Mouse (Mus musculus) kidney, postnatal 14 days (tissue): Measurements from ENCODE around the gene Nfatc2.

Source experiments
- DNase-seq: peaks from one replicate; pipeline ENCODE4 v3.0.0; 2022; ENCODE audit warnings: mixed read lengths

Gene Nfatc2

DNA sequence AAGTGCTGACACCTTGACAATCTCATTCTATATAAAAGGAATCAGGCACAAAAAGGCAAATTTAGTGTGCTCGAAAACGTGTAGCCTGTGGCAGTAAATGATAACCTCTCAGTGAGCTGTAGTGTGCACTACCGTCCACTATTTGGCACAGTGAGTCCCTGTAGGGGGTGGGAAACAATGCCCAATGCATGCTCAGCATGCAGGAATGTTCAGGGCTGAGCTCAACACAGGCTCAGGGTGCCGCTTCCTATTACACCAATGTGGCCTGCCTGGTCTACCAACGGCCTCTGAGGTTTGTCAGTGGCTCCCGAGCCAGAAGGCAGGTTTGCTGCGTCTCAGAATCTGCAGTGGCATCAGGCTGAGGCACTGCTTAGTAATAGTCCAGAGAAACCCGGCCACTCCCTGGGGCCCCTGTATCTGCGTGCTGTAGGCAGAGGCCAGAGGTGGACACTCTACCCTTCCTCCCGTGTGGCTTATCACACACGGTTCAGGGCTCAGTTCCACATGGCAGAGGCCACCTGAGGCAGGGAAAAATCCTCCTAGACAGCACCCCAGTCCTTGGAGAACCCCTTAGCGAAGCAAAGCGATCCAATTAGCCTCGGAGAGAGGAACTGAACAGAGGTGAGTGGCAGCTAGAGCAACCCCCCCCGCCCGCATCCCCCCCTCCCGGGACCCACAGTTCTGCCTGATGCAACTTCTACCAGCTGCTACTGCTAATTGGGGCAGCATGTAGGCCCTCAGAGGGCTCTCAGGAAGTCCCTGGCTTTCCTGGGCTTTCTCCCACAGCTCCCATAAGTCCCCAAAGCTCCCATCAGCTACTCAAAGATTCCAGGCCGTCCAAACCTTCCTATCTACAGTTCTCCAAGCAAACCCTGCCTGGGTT, 74.7 kb downstream of the Nfatc2 start:
- DNase-seq: no peak

DNA sequence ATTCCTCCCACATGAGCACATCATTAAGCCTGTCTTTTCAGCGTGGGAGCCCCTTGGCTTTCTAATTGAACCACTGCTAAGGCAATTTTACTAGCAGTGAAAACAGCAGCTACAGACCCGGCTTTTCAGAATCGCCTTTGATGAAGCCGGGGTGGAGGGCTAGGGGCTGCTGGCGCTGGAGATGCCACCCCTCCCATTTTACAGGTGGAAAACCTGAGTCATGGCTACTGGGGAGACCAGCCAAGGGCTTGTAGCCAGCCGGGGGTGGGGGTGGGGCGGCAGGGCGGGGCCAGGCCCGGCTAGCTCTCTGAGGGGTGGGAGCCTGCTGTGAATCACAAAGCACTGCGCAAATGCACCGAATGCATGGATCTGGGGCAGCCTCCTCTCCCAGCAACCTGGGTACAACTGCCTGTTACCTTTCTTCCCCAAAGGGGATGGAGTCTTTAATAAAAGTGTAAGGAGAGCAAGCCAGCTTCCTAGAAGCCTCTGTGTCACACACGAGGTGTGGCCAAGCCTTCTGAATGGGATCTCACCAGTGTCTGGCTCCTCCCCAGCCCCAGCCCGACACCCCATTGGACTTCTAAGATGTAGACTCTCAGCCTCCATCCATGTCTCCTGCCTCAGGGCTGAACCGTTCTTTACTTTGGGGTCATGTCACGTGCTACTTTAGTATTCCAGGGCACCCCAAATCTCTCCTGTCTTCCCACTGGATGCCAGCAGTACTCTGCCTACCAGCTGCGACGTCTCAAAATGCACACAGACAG, 75.9 kb downstream of the Nfatc2 start:
- no peak for DNase-seq

DNA sequence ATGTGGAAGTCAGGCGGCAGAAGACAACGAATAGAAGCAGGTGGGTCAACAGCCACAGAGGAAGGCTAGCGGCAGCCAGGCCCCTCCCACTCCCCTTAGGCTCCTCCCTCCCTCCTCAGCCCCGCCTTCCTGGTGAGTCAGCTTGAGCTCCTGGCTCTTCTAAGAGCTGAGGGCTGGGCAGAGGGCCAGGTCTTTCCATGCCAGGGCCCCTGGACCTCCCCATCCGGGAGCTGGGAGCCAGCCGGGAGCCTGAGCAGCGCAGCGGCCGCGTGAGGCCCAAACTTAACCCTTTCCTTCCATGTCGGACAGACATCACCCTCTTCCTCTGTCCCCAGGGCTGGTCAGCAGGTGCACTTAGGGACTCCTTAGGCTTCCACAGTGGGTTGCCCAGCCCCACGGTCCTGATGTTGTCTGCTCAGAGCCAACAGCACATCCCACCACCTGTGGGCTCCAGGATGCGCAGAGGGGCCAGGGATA, 76.5 kb downstream of the Nfatc2 start:
- DNase-seq: peak; percentile 97

DNA sequence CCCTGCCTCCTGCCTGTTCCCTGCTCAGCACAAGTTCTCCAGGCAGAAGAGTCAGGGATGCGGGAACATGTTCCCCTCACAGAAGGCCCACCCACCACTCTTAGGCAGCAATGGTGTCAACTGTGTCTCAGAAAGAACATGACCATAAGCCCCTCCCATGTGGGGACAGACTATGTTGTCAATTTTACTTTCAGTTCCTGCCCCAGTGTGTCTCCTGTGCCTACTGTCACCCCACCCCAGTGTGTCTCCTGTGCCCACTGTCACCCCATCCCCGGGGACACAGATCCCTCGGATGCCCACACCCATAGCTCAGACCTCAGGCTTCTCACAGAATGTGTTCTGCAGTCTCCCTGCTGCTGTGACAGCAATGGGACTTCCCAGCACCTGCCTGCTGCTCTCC, 79.2 kb downstream of the Nfatc2 start:
- no peak for DNase-seq

DNA sequence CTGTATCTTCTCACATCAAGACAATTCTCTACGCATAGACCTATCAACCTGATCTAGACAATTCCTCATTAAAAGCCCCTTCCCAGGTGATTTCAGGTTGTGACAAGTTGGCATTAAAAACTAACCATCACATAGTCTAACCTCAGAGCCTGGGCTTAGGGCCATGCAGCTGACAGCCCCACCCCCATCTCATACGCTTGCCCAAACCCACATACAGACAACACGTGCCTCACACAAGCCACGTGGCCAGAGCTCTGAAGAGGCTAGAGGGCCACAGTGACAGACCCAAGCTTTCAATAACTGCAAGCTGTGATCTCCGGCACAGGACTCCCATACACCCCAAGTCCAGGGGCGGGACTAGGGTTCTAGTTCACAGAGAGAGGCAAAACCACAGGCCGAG, 80.7 kb downstream of the Nfatc2 start:
- DNase-seq: no peak

DNA sequence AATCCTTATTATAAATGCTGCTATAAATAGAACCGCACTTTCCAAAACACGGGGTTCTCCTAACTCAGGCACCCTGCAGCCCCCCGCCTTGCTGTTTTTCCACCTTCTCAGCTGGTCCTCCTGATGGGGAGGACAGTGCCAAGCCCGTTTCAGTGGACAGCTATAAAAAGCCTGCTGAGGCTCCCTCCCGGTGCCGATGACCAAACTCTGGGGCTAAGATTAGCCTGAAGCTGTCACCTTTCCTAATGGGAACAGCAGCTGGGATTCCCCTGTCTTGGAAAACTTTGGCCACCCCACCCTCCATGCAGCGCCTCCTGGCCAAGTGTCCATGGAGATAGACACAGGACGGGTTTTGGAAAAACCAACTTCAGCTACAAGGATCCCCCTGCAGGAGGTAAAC, 81.9 kb downstream of the Nfatc2 start:
- DNase-seq: no peak

DNA sequence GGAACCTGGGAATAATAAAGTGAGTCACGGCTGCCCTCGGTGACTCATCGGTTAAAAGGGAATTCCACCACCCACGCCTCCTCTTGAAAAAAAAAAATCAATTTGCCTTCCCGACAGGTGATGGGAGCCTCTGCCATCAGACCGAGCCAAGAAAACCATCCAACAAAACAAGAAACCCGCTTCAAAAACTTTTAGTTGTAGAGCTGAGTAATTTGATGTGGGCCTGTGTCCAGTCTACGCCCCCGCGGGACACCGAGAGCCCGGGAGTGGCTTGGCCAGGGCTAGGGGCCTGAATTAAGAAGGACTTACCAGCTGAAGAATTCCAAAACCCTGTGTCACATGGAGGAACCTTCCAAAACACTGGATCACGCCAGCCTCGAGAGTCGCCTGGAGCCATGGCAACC, 83.2 kb downstream of the Nfatc2 start:
- DNase-seq: peak; percentile 26

DNA sequence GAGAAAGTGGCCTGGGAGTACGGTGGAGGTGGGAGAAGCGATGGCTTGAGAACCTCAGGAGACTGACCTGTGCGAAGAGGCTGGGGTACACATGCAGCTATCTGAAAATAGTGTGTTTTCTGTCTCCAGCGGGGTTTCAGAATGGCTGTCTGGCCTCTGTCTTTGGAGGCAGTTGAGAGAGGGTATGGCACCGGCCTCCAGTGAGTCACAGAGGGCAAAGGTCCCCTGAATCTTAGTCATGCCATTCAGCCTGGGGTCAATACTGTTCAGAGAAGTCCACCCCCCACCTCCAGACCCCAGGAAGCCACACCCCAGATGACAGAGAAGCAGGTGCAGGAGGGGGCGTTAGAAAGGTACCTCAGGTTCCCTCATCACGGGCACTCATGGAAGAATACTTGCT, 83.7 kb downstream of the Nfatc2 start:
- no peak for DNase-seq

DNA sequence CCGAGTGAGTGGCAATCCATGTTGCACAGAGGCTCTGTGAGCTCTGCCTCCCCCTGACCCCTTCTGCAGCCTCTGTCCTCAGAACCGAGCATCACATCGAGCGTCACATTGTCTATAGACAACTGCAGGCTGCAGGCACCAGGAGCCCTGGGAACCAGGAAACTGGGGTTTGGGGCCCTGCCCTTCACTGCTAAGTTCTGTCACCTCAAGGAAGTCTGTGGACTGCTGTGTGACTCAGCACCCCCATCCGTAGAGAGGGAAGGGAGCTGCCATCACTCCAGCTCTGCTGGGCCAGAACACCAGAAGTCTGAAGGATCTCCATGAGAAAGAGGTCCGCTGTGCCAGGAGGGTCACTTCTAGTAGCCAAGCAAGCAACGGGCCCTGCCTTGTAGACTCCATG, 84.7 kb downstream of the Nfatc2 start:
- DNase-seq: no peak

DNA sequence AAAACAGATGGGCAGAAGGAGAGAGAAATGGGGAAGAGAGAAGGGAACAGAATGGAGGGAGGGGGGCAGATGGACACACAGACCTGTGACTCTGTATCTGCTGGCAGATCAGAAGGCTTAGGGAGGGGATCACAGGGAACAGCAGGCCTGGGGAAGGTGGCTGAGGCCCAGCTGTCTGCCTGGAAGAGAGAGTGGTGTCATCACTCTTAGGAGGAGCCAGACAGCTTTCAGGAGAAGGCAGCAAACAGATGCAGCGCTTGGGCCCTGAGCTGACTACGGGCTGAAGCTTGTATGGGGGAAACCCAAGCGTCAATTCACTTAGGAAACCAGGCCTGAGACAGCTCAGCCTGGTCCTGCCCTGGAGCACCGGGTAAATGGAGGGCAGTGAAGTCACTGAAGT, 86.0 kb downstream of the Nfatc2 start:
- no peak for DNase-seq

DNA sequence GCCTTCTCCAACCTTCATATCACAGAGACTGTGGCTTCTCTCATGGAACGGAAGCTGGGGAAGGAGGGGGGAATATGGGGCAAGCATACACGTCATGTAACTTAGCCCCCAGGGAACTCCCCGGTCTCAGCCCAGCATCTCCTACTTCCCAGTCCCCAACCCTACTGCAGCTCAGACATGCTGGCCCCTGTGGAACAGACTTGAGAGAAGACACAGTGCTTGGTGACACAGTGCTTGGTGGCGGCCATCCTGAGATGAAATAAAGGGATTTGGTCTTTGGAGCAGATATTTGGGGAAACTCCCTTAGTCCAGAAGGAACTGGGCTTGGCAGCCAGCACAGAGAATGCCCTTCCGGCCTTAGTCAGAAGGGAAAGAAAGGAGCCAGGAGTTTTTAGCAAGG, 87.3 kb downstream of the Nfatc2 start:
- no peak for DNase-seq

DNA sequence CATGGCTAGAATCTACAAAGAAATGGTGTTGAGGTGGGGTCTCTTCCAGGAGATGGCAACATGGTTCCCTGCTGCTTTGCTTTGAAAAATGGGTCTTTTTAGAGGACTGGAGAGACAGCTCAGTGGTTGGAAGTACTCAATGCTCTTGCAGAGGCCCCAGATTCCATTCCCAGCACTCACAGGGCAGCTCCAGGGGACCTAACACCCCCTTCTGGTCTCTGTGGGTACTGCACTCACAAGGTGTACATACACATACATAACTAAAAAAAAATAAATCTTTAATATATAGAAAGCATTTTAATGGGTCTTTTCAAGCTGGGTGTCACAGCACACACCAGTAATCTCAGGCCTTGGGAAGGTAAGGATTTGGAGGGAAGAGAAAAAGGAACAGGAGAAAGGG, 89.9 kb downstream of the Nfatc2 start:
- DNase-seq: no peak

DNA sequence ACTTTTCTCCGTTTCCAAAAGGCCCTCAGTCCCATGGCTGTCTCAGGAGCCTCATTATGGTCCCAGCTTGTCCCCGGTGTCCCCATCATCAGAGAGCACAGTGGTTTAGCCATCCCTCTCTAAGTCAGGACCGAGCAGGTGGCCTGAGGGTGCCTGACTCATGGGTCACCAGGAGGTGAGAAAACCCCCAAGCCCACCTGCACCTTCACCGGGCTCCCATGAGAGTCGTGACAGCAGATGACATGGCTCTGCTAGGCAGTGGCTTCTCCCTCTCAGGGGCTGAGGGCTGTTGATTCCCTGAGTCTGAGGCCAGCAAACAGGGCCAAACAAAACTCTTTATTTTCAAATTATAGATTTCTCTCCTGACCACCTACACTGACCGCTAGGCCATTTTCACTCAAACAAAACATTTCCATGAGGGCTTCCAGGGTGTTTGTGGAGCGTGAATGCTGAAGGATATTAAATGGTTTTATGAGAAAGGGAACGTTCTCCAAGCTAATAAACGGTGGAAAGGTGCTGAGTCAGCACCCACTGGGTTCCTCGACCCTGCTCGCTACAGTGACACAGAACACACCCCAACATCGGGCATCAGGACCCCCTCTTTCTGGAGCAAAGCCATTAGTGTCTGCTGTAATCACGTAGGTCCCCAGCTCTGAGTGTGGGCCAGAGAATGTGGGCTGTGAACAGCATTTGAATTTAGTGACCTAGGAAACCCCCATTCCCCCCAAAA, 92.8 kb downstream of the Nfatc2 start:
- DNase-seq: no peak

DNA sequence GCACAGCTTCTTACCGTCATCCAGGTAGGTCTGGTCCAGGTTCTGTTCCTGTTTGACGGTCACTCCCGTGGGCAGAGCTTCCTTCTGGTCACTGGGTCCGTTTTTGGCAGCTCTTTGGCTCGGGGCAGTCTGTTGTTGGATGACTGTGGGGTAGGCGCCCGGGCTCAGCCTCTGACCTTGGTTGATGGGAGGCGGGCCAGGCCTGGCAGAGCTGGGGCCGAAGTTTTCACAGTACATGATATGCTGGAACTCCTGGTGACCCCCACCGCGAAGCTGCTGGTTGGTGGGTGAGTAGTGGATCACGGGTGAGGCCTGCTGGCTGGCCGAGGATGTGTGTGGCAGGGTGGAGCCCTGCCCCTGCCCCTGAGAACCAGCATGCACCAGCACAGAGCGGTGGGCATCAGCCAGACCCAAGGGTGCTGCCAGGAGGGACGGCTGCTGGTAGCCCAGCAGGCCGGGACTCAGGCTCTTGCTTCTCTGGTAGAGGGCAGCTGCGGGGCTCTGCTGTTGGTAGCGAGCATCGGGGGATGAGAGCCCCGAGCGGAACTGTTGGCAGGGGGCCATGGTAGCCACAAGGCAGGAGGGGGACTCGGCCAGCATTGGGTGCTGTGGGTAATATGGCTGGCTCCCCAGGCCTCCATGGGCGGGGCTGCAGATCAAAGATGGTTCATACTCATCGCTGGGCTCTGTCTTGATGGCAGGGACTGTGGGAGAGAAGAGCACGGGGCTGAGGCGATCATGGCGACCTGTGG, 96.8 kb downstream of the Nfatc2 start:
- DNase-seq: no peak

DNA sequence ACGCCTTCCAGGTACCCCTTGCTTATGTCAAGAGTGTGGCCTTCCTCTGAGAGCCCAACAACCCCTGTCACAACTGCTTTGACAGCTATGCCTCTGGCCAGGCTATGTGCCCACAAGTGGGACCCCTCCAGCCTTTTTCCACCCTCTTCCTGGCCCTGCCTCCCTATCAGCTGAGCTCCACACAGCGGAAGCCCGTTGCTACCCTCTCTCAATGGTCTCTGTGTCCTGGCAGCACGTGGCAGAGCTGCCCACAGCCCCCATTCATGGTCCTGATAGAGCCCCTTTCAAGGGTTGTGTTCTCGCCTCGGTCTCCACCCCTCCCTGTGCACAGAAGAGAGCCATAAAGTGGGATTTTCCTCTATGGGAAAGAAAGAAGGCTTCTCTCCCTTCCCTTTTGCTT, 97.7 kb downstream of the Nfatc2 start:
- DNase-seq: no peak

DNA sequence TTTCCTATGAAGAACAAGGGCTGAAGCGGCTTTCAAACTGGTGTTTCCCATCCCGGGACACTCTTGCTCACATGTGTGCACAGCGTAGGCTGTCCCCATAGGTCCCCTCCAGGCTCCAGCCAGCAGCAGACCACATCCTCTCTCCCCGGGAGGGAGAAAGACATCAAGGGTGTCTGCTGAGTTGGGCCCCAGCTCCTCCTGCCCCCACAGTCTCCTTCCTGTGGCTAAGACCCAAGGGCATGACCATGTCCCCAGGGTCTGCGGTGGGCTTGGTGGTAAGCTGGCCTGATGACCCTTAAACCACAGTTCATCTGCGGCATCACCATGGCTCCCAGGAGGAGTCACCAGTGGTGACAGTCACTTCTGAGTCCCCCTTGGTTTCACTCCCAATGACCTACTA, 100.7 kb downstream of the Nfatc2 start:
- DNase-seq: no peak

DNA sequence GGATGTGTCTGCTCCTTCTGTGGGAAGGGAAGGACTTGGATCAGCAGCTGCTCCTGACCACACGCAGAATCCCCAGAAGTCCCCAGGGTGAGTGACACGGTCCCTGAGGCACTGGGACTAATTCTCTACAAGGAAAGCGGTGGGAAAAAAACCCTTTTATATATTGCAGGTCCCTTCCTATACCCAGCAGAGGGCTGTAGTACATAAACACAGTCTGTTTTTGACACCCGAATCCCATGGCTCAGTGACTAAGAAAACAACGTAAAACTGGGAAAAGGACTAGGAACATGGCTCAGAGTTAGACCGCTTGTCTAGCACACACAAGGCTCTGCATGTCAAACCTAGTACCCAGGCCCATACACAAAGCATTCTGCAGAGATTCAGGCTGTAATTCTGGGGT, 101.2 kb downstream of the Nfatc2 start:
- no peak for DNase-seq

DNA sequence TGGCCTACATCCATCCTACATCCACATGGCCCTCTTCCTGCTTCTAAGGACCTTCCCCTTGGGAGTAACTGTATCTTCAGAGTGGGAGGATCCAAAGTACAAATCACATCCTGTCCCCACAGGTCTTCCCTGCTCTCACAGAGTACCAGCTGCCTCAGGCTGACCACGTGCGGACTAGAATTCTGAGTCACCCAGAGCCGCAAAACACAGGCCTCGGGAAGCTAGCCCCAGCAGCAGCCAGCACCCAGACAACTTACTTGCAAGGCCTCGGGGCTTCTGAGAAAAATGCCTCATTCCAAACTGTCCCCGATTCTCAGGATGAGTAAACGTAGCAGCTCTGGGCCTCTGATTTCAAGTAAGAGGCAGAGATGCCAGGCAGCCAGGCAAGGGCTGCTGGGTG, 109.7 kb downstream of the Nfatc2 start:
- no peak for DNase-seq

DNA sequence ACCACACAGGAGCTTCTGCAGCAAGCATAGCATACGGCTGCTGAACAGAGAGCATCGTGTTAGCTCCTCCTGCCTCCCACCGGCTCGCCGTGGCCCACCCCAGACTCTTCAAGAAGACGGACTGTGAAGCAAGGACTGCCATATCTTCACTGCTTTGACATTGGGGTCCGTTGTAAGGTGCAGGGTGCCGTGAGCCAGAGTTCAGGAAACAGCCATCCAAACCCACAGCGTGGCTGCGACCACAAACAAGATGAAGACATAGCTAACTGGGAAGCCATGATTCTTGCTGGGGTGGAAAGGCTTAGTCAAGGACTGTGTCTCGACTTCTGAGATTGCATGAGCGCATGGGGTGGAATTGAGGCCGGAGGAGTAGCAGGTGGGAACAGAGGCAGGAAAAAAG, 111.5 kb downstream of the Nfatc2 start:
- DNase-seq: no peak

DNA sequence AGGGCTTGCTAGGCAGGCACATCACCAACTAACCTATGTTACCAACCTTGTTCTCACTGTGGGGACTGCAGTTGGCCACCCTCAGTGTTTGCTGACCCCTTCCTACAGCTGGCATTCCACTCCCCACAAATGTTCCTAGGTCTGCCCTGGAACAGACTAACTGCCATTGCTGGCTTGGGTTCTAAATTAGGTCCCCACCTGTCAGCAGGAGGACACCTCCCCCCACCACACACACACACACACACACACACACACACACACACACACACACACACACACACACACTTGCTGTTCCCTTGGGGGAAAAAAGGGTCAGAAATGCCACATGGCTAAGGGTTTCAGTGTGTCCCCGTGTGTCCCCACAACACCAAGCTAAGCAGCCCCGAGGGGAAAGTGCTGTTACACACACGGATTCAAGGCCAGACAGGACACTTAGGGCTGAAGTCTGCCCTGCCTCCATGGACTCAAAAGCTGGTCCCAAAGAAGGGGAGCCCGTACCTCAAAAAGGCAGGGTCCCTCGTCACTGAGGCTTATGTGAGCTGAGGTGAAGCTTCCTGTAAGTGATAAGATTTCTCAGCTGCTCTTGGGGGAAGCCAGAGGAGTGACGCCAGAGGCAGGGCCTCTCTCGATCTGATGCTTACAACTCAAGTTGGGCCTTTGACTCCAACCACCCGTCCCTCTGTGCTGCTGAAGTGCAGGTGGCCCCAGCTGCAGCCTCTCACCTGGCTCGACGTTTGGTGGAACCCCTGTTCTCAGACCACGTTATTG, 113.1 kb downstream of the Nfatc2 start:
- no peak for DNase-seq

DNA sequence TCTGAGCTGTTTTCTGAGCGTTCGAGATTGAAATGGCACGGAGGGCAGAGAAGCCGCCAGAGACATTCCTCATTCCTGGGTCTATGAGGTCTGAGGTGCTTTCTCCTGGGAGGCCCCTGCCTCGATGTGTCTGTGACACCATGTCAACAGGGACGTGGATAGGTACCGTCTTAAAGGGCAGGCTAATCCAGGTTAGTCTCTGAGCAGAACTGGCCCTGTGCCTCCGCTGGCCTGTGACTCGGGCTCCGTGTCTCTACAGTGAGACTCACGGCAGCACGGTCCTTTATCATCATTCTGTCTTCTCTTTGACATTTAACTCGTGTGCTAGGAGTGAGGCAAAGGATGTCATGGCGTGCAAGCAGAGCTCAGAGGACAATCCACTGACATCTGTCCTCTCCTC, 120.3 kb downstream of the Nfatc2 start:
- no peak for DNase-seq

DNA sequence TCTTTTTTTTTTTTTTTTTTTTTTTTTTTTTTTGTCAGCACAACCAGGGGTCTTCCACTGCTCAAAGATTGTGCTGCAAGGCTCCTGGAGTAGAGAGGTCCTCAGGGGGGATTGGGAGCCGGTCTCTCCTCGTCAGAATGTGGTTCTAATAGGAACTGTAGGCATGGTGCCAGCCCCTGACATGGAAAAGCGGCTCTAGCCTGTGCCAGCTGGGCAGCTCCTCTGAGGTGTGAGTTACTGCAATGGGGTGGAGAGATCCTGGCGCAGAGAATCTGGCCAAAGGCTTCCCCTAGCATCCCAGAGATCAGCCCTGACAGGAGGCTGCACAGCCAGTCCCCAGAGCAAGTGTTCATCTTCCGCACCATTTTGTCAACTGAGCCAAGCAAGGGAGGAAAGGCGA, 120.8 kb downstream of the Nfatc2 start:
- DNase-seq: no peak
